Mouse (Mus musculus) urinary bladder, postnatal 36 days (tissue): ENCODE data around the gene Rab39b.

Source experiments
- DNase-seq, 2 experiments: peaks; one replicate each; pipeline ENCODE4 v3.0.0; 2022; ENCODE audit warnings: low spot score in 2 of 2, mixed read lengths in 1 of 2

Rab39b gene

GRCm38 (mm10) chrX:75577582-75578324 lies at the start of gene Rab39b:
Gene Rab39b, minus strand, starts transcription at chrX:75578231.
- DNase-seq, result peak in 1 of 2 experiments; percentile 0

GRCm38 (mm10) chrX:75578539-75578938 lies 508 bp upstream of the Rab39b start:
- DNase-seq, result no peak
